Mouse (Mus musculus) stomach, embryonic 16.5 days (tissue): ENCODE measurements around the gene Yrdc. TPM values are rescaled to one million over a fixed set of nuclear protein-coding genes. Genes with fewer than 3 reads are reported as not detected.

Experiments used
- ATAC-seq: fragments of 200-750 bp; cut with Nextera tagmentation; 2 replicates; pipeline ENCODE4 v1.8.0; 2017; ENCODE audit warnings: moderate number of reproducible peaks, moderate TSS enrichment; ENCODE audit not compliant: insufficient read depth, low FRiP score
- H3K27ac ChIP-seq: fragments of 300-500 bp; sonication (generic); 2 replicates; pipeline ENCODE4 v1.5.1; 2014; ENCODE audit warnings: low read length
- H3K27me3 ChIP-seq: fragments of 300-500 bp; sonication (generic); 2 replicates; pipeline ENCODE4 v1.6.1; 2014; ENCODE audit warnings: low read length, control low read depth, mixed read lengths; ENCODE audit not compliant: control insufficient read depth, insufficient read depth
- H3K36me3 ChIP-seq: fragments of 300-500 bp; sonication (generic); 2 replicates; pipeline ENCODE4 v1.6.1; 2014; ENCODE audit warnings: low read length; ENCODE audit not compliant: control insufficient read depth, insufficient read depth
- H3K4me1 ChIP-seq: fragments of 300-500 bp; sonication (generic); 2 replicates; pipeline ENCODE4 v1.6.1; 2014; ENCODE audit warnings: low read length, control low read depth, mixed read lengths; ENCODE audit not compliant: control insufficient read depth, insufficient read depth
- H3K4me2 ChIP-seq: fragments of 300-500 bp; sonication (generic); 2 replicates; pipeline ENCODE4 v1.6.1; 2014; ENCODE audit warnings: low read depth, low read length, mixed read lengths
- H3K4me3 ChIP-seq: fragments of 300-500 bp; sonication (generic); replicated peaks from 2 replicates; pipeline ENCODE4 v1.5.1; 2014; ENCODE audit warnings: mild to moderate bottlenecking, low read length
- H3K9ac ChIP-seq: fragments of 300-500 bp; sonication (generic); 2 replicates; pipeline ENCODE4 v1.6.1; 2014; ENCODE audit warnings: low read length
- H3K9me3 ChIP-seq: fragments of 300-500 bp; sonication (generic); replicated peaks from 2 replicates; pipeline ENCODE4 v1.6.1; 2016; ENCODE audit warnings: low read length, control low read depth; ENCODE audit not compliant: control insufficient read depth
- WGBS: fragments of 180-500 bp; shearing (Covaris S2); extraction: QIAGEN DNeasy Blood & Tissue Kit; methylation state at CpG from one replicate; pipeline ENCODE4 v1.1.7; 2014; 5-methylcytosine and 5-hydroxymethylcytosine counted together
- polyA plus RNA-seq: library from polyadenylated mRNA; unstranded; fragments of >200 nt; fragmentation: Nextera tagmentation; extraction: Ambion mirVana; gene quantifications from 2 replicates; pipeline ENCODE4 v1.2.1, GENCODE M21; 2015

Gene Yrdc
- polyA plus RNA-seq, 1 experiment from 2014 or later: 22.3 TPM

DNA sequence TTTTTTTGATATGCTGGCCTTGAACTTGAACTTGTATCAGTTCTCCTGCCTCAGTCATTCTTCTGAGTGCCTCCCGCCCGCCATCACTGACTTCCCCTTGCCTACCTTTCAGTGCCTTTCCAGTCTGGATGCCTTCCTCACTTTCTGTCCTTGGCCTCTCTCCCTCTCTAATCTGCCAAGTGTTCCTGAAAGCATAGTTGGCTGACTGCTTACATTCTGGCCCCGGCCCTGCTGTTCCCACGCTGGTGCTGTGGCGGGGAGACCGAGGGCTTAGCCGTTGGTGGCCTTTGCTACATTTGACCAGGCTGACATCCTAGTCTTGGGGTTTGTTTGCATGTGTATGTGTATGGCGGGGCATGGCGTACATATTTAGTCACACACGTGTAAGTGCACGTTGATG is 34.6 kb upstream of the Yrdc start:
- Histone ChIP-seq H3K4me1 (peaks cover 4% of the 10 kb centered on the region; the same call in 1 of the 2 replicates), H3K36me3 (peaks cover 5% of the 10 kb centered on the region; the same call in 1 of the 2 replicates), H3K9me3 (no peaks in the 10 kb centered on the region), H3K9ac (no peak overlapping the region), H3K27ac (no peak overlapping the region), H3K4me3 (no peak overlapping the region), H3K4me2 (no peak overlapping the region), H3K27me3 (no peaks in the 10 kb centered on the region)
- 92% methylated on average over 11 of the region's 11 CpGs for WGBS
- no peak for ATAC-seq

DNA sequence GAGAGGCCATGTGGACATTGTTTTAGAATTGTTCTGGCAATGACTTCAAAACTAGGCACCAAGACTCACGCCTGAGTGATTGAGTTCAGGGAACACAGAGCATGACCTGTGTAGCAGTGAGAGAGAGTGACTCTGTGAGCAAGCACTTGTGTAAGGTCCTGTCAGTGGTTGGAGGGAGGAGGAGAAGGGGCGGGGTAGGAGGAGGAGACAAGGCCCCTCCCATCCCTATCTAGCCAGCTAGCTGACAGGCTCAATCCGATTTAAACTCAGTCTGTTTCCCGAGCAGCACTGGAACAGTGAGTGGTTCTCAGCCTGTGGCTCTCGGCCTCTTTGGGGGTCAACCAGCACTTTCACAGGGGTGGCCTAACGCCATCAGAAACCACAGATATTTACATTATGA is 32.7 kb upstream of the Yrdc start:
- Histone ChIP-seq H3K9me3 (no peaks in the 10 kb centered on the region), H3K4me2 (no peak overlapping the region), H3K4me1 (peaks cover 4% of the 10 kb centered on the region; the same call in 1 of the 2 replicates), H3K9ac (no peak overlapping the region), H3K27me3 (no peaks in the 10 kb centered on the region), H3K27ac (no peak overlapping the region), H3K4me3 (no peak overlapping the region), H3K36me3 (peaks cover 9% of the 10 kb centered on the region; the same call in 1 of the 2 replicates)
- WGBS: 16% methylated on average over 6 of the region's 6 CpGs
- peak; percentile 93 for ATAC-seq

DNA sequence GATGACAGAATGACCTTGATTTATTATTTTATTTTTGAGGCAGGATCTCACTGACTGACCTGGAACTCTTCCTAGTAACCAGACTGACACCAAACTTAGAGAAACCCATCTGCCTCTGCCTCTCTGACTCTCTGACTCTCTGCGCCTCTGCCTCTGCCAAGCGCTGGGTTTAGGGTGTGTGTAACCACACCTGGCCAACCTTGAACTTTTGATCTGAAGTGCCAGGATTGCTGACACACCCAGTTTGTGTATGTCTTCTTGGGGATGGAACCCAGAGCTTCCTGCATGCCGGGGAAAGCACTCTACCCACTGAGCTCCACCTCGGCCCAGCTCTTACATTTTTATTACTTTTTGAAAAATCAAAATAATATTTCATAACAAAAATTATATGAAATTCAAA is 31.6 kb upstream of the Yrdc start:
- no peaks in the 10 kb centered on the region for H3K9me3 ChIP-seq
- peaks cover 4% of the 10 kb centered on the region; the same call in 1 of the 2 replicates for H3K4me1 ChIP-seq
- H3K27ac ChIP-seq: no peak overlapping the region
- H3K9ac ChIP-seq: no peak overlapping the region
- WGBS: 85% methylated on average over 4 of the region's 4 CpGs
- H3K36me3 ChIP-seq: peaks cover 9% of the 10 kb centered on the region; the same call in 1 of the 2 replicates
- H3K27me3 ChIP-seq: no peaks in the 10 kb centered on the region
- no peak for ATAC-seq
- H3K4me3 ChIP-seq: no peak overlapping the region
- no peak overlapping the region for H3K4me2 ChIP-seq

DNA sequence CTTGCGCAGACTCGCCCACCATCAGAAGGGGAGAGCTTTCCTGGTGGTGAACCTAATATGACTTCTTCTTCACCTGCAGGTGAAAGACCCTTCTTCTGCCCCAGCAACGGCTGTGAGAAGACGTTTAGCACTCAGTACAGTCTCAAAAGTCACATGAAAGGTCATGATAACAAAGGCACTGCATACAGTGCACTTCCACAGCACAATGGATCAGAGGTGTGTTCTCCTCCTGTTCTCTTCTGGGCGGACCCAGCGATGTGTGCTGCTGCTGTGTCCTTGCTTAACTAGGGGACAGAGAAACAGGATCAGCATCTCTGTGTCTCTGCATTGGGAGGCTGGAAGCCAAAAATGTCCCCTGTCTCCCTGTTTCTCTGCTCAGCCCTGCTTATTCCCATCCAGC is 25.5 kb upstream of the Yrdc start:
- H3K36me3 ChIP-seq: peaks cover 15% of the 10 kb centered on the region
- H3K27me3 ChIP-seq: no peaks in the 10 kb centered on the region
- 89% methylated on average over 6 of the region's 6 CpGs for WGBS
- H3K9ac ChIP-seq: no peak overlapping the region
- no peak for ATAC-seq
- H3K27ac ChIP-seq: no peak overlapping the region
- no peak overlapping the region for H3K4me2 ChIP-seq
- H3K9me3 ChIP-seq: no peaks in the 10 kb centered on the region
- no peak overlapping the region for H3K4me3 ChIP-seq
- H3K4me1 ChIP-seq: no peaks in the 10 kb centered on the region

DNA sequence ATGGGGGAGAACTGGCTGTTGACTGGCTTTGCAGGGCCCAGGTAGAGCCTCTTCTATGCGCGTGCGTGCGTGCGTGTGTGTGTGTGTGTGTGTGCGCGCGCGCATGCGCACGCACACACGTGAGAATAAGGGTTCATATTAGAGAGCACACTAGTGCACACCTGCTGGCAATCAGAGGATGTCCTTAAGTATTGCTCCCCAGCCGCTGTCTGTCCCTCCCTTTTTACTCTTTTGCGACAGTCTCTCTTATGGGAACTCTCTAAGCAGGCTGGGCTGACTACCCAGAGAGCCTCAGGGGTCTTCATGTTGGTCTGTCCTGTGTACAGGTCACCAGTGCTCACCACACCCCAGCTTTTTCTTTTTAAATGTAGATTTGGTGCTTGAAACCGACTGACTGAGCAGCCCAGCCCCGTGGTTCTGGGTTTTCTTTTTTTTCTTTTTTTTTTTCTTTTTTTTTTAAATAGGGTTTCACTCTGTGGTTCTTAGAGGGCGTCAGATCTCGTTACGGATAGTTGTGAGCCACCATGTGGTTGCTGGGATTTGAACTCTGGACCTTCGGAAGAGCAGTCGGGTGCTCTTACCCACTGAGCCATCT is 25.0 kb upstream of the Yrdc start:
- Histone ChIP-seq H3K4me1 (no peaks in the 10 kb centered on the region), H3K9me3 (no peaks in the 10 kb centered on the region), H3K9ac (no peak overlapping the region), H3K4me3 (no peak overlapping the region), H3K27ac (no peak overlapping the region), H3K4me2 (no peak overlapping the region), H3K36me3 (peaks cover 12% of the 10 kb centered on the region), H3K27me3 (no peaks in the 10 kb centered on the region)
- ATAC-seq: no peak
- 96% methylated on average over 21 of the region's 21 CpGs for WGBS

DNA sequence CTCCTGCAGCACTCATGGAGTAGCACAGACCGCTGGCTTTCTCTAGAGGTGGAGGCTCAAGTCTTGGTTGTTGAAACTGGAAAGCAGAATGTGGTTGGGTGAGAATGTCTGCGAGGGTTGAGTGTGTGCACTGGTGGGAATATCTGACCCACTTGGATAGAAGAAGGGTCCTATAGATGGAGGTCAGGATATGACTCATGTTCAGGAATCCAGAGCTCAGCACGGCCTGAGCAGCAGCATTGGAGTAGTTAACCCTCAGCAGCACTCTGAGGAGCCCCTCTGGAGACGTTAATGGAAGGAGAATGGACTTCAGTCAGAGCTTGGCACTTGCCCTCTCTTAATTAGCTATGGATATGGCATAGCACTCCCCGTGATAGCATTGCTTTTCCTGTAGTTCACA is 20.8 kb upstream of the Yrdc start:
- Histone ChIP-seq H3K36me3 (peaks cover 13% of the 10 kb centered on the region; the same call in 1 of the 2 replicates), H3K27ac (peak overlapping the region; percentile 19; the same call in 1 of the 2 replicates), H3K4me2 (no peak overlapping the region), H3K9ac (no peak overlapping the region), H3K4me1 (no peaks in the 10 kb centered on the region), H3K27me3 (no peaks in the 10 kb centered on the region), H3K9me3 (no peaks in the 10 kb centered on the region), H3K4me3 (no peak overlapping the region)
- 70% methylated on average over 5 of the region's 5 CpGs for WGBS
- no peak for ATAC-seq

DNA sequence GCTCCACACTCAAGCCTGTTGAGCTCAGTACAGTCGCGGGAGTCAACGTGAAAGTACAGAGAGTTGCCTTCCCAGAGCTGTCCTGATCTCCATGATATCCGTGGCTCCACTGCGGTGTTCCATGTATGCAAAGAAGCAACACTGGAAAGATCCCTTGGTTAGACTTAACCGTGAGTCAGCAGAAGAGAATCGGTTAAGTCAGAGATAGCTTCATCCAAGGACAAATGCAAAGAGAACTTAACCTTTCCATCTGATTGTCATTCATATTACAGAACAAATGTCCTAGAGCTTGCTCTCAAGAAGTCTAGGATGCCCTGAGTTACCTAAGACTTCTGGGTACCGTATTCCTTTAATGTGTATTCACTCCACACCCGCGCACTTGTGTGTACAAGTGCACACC is 17.7 kb upstream of the Yrdc start:
- H3K36me3 ChIP-seq: 0 out of 2 replicates have a peak, but pooled peaks cover 10% of the 10 kb centered on the region
- no peaks in the 10 kb centered on the region for H3K4me1 ChIP-seq
- H3K9ac ChIP-seq: no peak overlapping the region
- no peak overlapping the region for H3K4me2 ChIP-seq
- H3K27me3 ChIP-seq: no peaks in the 10 kb centered on the region
- 92% methylated on average over 10 of the region's 10 CpGs for WGBS
- H3K4me3 ChIP-seq: no peak overlapping the region
- H3K9me3 ChIP-seq: no peaks in the 10 kb centered on the region
- no peak for ATAC-seq
- no peak overlapping the region for H3K27ac ChIP-seq

DNA sequence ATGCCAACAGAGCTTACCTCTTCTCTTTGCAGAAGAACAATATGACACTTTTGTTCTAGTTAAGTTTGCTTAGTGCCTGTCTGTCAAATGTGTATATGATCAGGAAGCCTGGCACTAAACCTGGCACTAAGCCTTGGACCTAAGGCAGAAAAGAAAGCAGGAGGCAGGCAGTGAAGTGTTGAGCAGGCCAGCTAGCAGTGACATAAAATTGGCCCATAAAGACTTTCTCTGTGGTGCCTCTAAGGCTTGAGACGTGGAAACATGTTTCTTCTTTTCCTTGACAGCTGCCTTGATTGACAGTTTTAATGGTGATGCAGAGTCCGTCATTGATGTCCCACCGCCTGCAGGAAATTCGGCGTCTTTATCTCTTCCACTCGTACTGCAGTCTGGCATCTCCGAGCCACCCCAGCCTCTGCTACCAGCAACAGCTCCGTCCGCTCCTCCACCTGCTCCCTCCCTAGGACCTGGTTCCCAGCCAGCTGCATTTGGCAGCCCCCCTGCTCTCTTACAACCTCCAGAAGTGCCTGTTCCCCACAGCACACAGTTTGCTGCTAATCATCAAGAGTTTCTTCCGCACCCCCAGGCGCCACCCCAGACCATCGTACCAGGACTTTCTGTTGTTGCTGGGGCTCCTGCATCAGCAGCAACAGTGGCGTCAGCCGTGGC is 12.3 kb upstream of the Yrdc start:
- no peak for ATAC-seq
- no peak overlapping the region for H3K27ac ChIP-seq
- WGBS: 89% methylated on average over 14 of the region's 14 CpGs
- H3K9ac ChIP-seq: no peak overlapping the region
- no peaks in the 10 kb centered on the region for H3K4me1 ChIP-seq
- no peaks in the 10 kb centered on the region for H3K9me3 ChIP-seq
- H3K27me3 ChIP-seq: no peaks in the 10 kb centered on the region
- no peak overlapping the region for H3K4me3 ChIP-seq
- no peak overlapping the region for H3K4me2 ChIP-seq
- peaks cover 16% of the 10 kb centered on the region; the same call in 1 of the 2 replicates for H3K36me3 ChIP-seq

DNA sequence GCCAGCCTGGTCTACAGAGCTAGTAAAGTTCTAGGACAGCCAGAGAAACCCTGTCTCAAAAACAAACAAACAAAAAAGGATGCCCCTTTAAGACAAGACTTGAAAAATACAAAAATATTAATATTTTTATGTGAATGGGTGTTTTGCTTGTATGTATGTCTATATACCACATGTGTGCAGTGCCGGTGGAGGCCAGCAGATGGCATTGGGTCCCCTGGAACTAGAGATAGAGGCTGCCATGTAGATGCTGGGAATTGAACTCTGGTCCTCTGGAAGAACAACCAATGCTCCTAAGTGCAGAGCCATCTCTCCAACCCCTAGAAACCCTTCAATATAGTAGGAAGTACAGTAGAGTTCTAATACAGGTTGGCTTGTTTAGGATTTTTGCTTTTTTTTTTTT is 9.5 kb upstream of the Yrdc start:
- ATAC-seq: no peak
- no peak overlapping the region for H3K4me3 ChIP-seq
- H3K9me3 ChIP-seq: no peaks in the 10 kb centered on the region
- 94% methylated on average over 1 of the region's 1 CpGs for WGBS
- no peaks in the 10 kb centered on the region for H3K27me3 ChIP-seq
- H3K4me1 ChIP-seq: no peaks in the 10 kb centered on the region
- H3K4me2 ChIP-seq: no peak overlapping the region
- no peak overlapping the region for H3K9ac ChIP-seq
- peaks cover 16% of the 10 kb centered on the region; the same call in 1 of the 2 replicates for H3K36me3 ChIP-seq
- H3K27ac ChIP-seq: no peak overlapping the region
